Mouse (Mus musculus) leukemia stem cell, adult 10-12 weeks (primary cell): Measurements from ENCODE around the gene Rad23b. TPM values are rescaled to one million over a fixed set of nuclear protein-coding genes. Genes with fewer than 3 reads are reported as not detected.

ENCODE experiments used
- polyA plus RNA-seq: library from polyadenylated mRNA; stranded (reverse); fragments of >175 nt; gene quantifications from 2 replicates; pipeline ENCODE4 v1.2.3, GENCODE M21; 2012; ENCODE audit warnings: low replicate concordance

The Rad23b gene
- polyA plus RNA-seq, result 303 and 730 TPM in 2 replicates

GRCm38 (mm10) chr4:55349452-55350218 is at the start of gene Rad23b:
Gene Rad23b (plus strand): TSS chr4:55350043.

Other genes with a start within 250 kb of the Rad23b start
- gene Klf4, start 182.4 kb downstream of the Rad23b start, polyA plus RNA-seq, result 4.9 and 11.1 TPM in 2 replicates